Mouse (Mus musculus): ENCODE results near the gene Katnb1. TPM values are rescaled to one million over a fixed set of nuclear protein-coding genes. Genes with fewer than 3 reads are reported as not detected.
A peak's percentile ranks its signal among the peaks of the same experiment; 100 is the strongest.

Katnb1 gene
- polyA plus RNA-seq (2016; fragmentation: Nextera tagmentation; extraction: Ambion mirVana): 30.5 and 33.3 TPM in 2 replicates

DNA sequence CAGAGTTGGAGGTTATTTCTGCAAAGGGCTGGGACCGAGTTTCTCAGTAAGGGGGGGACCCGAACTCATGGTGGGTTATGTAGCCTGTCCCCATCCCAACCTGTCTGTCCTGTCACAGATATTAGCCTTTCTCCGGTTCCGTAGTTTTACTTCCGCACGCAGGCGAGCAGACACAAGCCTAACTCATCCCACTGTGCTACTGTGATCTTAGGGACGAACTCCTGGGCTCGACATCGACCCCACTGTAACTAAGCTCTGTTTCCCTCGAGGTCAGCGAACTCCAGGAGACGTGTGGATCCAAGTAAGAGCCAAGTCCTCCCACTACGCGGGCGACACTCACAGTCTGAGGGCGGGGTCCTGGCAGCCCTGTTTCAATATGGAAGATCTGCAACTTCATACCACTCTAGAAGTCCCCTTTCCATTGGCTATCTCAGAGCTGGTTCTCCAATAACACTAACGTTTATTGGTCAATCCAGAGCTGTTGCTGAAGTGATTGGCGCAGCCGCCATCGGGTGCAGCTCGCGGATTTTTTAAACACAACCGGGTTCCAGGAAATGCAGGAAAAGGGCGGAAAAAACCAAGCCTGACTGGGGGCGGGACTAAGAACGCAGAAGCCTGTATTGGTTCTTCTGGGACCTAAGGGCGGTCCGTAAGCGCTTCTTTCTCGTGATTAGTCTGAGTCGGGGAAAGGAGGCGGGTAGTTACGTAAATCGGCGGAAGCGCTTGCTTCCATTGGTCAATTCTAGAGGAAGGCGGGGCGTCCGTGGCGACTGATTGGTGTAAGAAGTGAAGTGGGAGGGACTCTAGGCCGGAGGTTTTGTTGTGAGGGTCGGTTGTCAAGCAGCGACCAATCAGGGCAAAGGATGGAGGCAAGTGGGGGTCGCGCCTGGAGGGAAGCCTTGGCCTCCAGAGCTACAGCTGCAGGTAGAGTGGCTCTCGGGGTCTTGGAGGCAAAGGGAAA, at the start of gene Katnb1:
Gene Katnb1, plus strand, starts transcription at position 806 of the 961 bp plus-strand sequence.
- Histone ChIP-seq H3K27ac (replicated peaks) (peak within 1 kb of the TSS; percentile 87), H3K9me3 (no peaks in the 10 kb centered on the region), H3K36me3 (replicated peaks) (peaks cover 31% of the 10 kb centered on the region), H3K27me3 (replicated peaks; ENCODE audit: low read depth, poor library complexity, severe bottlenecking) (no peaks in the 10 kb centered on the region), H3K4me1 (peaks cover 22% of the 10 kb centered on the region), H3K4me3 (peak within 1 kb of the TSS; percentile 86)
- WGBS: under 1% methylated on average over 47 of the region's 47 CpGs
- DNase-seq (ENCODE audit: low spot score): peak; percentile 98

DNA sequence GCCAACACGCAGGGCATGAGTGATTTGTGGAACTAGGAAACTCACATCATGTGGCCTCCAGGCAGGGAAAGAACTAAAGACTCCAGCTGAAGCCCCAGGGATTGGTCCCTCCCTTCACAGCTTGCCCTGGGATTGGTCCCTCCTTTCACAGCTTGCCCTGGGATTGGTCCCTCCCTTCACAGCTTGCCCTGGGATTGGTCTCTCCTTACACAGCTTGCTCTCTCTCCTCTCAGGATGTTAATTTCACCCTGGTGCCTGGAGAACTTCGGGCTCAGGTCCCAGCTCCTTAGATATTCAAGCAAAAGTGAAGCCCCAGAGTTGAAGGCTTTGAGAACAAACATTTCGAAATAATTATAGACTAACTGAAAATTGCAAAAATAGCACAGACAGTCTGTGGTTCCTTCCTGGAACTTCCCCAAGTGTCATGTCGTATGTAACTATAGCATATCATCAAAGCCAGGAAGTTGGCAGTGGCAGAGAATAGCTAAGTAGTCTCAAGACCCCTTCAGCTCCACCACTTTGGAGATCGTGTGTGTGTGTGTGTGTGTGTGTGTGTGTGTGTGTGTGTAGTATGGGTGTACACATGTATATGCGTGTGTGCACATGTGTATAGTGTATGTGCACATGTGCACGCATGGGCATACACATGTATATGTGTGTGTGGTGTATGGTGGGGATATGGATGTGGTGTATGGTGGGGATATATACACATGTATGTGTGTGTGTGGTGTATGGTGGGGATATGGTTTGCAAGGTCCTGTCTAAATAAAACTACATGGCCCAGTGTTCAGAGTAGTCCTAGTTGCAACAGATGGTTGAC, 43.7 kb upstream of the Katnb1 start:
- no peaks in the 10 kb centered on the region for H3K9me3 ChIP-seq
- 68% methylated on average over 7 of the region's 7 CpGs for WGBS
- no peaks in the 10 kb centered on the region for H3K27me3 ChIP-seq (replicated peaks; ENCODE audit: low read depth, poor library complexity, severe bottlenecking)
- H3K4me1 ChIP-seq: no peaks in the 10 kb centered on the region
- peak; percentile 25 for DNase-seq (ENCODE audit: low spot score)
- H3K36me3 ChIP-seq (replicated peaks): no peaks in the 10 kb centered on the region
- H3K27ac ChIP-seq (replicated peaks): no peak overlapping the region
- H3K4me3 ChIP-seq: no peak overlapping the region

DNA sequence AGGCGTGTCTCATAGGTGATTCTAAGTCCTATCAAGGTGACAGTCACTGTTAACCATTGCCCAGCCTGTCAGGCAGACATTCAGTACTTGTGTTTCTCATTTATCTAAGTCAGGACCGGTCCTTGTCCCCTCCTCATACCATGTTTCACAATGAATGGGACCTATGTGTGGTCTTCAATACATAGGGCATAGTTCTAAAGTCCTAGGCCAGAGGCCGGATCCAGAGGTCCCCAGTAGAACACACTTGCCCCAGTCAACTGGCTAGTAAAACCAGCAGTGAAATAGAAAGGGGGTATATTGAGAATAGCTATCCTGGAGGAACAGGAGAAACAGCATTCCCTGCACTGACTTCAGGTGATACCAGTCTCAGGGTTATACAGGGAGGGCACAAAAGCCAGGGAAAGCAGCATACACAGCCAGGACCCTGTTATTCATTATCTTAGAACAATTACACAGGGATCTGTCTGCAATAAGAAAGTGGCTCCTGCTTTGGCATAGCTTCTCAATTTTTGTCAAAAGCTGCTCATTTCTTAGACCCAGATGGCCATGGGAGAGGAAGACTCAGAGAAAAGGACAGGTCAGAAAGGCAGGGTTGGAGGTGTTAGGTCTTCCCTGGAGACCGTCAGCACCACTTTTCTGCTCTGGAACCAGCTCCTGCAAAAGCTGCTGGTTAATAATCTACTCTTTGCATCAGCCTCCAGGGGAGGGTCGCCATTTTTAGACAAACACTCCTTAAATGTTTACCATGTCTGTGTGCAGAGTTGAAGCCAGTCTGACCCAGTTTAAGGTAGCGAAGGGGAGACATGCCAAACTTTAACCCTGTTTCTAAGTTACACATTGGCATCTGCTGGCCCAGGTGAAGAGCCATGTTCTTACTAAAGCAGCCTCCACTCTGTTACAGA, 38.9 kb upstream of the Katnb1 start:
- 73% methylated on average over 6 of the region's 6 CpGs for WGBS
- Histone ChIP-seq H3K4me3 (no peak overlapping the region), H3K36me3 (replicated peaks) (no peaks in the 10 kb centered on the region), H3K4me1 (peaks cover 3% of the 10 kb centered on the region; the same call in 1 of the 2 replicates), H3K9me3 (no peaks in the 10 kb centered on the region), H3K27me3 (replicated peaks; ENCODE audit: low read depth, poor library complexity, severe bottlenecking) (no peaks in the 10 kb centered on the region), H3K27ac (replicated peaks) (no peak overlapping the region)
- no peak for DNase-seq (ENCODE audit: low spot score)

DNA sequence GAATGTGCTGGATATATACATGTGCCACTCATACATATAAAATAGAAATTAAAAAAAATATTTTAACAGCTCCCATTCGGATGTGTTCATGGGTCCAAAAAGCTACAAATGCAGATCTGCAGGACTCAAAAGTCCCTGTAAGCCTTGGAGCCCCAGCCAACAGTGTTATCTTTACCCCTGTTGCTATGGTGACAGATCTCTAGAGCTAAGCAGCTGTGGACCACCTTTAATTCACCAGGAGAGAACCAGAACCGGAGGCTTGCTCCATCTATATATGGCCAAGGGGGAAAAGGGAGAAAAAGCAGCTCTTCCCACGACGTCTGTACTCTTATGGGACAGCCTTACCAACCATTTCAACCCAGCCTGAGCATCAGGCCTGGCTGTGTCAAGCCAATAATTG, 36.2 kb upstream of the Katnb1 start:
- no peaks in the 10 kb centered on the region for H3K36me3 ChIP-seq (replicated peaks)
- H3K4me1 ChIP-seq: peaks cover 18% of the 10 kb centered on the region; the same call in 1 of the 2 replicates
- no peak overlapping the region for H3K4me3 ChIP-seq
- no peaks in the 10 kb centered on the region for H3K27me3 ChIP-seq (replicated peaks; ENCODE audit: low read depth, poor library complexity, severe bottlenecking)
- no peak for DNase-seq (ENCODE audit: low spot score)
- no peaks in the 10 kb centered on the region for H3K9me3 ChIP-seq
- H3K27ac ChIP-seq (replicated peaks): no peak overlapping the region
- WGBS: 73% methylated on average over 4 of the region's 4 CpGs

DNA sequence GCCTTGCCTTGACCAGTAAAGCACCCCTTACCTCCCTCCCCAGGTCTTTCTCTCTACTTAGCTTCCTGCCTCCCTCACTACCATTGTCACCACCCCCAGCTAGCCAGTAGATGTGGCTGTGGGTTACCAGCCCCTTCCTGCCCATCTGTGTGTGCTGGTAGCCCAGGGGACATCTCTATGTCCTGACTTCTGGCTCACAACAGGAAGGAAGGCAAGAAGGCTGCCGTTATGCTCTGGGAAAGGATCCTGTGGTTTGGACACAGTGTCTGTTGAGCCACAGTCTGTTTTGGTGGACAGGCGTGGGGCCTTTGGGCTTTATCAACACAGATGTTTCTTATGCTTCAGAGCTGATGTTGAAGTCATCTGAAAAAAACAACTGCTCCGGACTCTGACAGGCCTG, 34.0 kb upstream of the Katnb1 start:
- Histone ChIP-seq H3K4me3 (no peak overlapping the region), H3K27ac (replicated peaks) (no peak overlapping the region), H3K4me1 (peaks cover 19% of the 10 kb centered on the region; the same call in 1 of the 2 replicates), H3K36me3 (replicated peaks) (no peaks in the 10 kb centered on the region), H3K27me3 (replicated peaks; ENCODE audit: low read depth, poor library complexity, severe bottlenecking) (no peaks in the 10 kb centered on the region), H3K9me3 (no peaks in the 10 kb centered on the region)
- no peak for DNase-seq (ENCODE audit: low spot score)
- WGBS: 72% methylated on average over 3 of the region's 3 CpGs

DNA sequence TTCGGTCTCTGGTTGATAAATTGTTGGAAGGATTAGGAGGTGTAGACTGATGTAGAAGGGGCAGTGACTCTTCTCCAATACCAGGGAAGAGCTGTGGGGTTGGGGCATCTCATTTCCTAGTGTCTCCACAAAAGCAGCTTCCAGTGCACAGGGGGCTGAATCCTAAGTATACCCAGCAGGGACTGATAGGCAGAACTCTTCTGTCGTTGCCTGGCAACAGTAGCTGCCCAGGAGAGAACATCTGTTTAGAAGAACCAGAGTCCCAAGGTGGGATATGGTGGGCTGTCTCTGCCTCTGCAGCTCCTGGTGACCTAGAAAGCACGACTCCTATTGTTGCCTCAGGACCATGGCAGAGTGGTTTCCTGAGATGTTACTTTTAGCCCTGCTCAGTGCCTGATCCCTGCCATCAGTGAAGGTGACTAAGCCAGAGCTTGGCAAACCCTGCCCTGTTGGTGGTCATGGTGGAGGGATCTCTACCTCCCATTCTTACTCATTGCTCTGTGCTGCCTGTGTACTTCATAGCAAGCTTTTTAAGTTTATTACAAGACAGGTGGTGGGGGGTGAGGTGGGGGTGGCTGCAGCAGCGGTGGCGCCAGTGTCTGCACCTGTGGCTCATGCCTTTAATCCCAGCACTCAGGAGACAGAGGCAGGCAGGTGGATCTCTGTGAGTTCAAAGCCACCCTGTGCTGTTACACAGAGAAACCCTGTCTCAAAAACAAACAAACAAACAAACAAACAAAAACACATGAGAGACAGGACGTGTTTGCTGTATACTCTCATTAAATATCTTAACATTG, 32.9 kb upstream of the Katnb1 start:
- Histone ChIP-seq H3K9me3 (no peaks in the 10 kb centered on the region), H3K27me3 (replicated peaks; ENCODE audit: low read depth, poor library complexity, severe bottlenecking) (no peaks in the 10 kb centered on the region), H3K4me3 (no peak overlapping the region), H3K4me1 (peaks cover 19% of the 10 kb centered on the region; the same call in 1 of the 2 replicates), H3K36me3 (replicated peaks) (no peaks in the 10 kb centered on the region), H3K27ac (replicated peaks) (no peak overlapping the region)
- DNase-seq (ENCODE audit: low spot score): no peak
- 65% methylated on average over 6 of the region's 6 CpGs for WGBS

DNA sequence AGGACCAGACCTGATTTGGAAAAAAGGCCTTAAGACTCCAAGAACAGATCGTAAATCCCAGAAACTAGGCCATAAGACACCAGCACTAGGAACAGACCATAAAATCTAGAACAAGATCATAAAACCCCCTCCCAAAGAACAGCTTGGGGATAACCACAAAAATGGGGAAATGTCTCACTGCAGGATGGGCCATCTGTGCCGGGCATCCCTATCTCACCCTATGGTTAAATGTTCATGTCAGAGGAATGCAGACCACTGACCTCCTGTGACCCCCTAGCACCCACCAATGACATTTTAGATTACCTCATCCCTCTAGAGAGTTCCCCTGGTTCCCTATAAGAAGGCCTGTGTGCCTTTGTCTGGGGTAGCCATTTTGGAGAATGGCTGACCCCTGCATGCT, 31.4 kb upstream of the Katnb1 start:
- H3K27ac ChIP-seq (replicated peaks): no peak overlapping the region
- no peaks in the 10 kb centered on the region for H3K27me3 ChIP-seq (replicated peaks; ENCODE audit: low read depth, poor library complexity, severe bottlenecking)
- WGBS: 79% methylated on average over 2 of the region's 2 CpGs
- DNase-seq (ENCODE audit: low spot score): no peak
- peaks cover 19% of the 10 kb centered on the region; the same call in 1 of the 2 replicates for H3K4me1 ChIP-seq
- H3K9me3 ChIP-seq: no peaks in the 10 kb centered on the region
- H3K36me3 ChIP-seq (replicated peaks): no peaks in the 10 kb centered on the region
- no peak overlapping the region for H3K4me3 ChIP-seq

DNA sequence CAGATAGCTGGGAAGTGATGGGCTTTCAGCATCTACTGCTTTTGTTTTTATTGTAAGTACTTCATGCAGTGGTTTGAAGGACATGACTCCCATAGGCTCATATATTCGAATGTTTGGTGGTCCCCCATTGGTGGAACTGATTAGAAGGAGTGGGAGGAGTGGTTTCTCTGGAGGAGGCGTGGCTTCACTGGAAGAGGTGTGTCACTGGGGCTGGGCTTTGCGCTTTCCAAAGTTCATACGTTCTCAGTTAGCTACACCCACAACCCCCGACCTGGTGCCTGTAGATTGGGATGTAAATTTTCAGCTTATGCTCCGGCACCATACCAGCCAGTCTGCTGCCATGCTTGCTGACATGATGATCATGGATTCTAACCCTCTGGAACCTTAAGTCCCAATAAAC, 26.5 kb upstream of the Katnb1 start:
- 59% methylated on average over 6 of the region's 6 CpGs for WGBS
- no peaks in the 10 kb centered on the region for H3K36me3 ChIP-seq (replicated peaks)
- no peaks in the 10 kb centered on the region for H3K9me3 ChIP-seq
- no peak overlapping the region for H3K27ac ChIP-seq (replicated peaks)
- no peak overlapping the region for H3K4me3 ChIP-seq
- H3K4me1 ChIP-seq: peaks cover 4% of the 10 kb centered on the region; the same call in 1 of the 2 replicates
- no peak for DNase-seq (ENCODE audit: low spot score)
- no peaks in the 10 kb centered on the region for H3K27me3 ChIP-seq (replicated peaks; ENCODE audit: low read depth, poor library complexity, severe bottlenecking)

DNA sequence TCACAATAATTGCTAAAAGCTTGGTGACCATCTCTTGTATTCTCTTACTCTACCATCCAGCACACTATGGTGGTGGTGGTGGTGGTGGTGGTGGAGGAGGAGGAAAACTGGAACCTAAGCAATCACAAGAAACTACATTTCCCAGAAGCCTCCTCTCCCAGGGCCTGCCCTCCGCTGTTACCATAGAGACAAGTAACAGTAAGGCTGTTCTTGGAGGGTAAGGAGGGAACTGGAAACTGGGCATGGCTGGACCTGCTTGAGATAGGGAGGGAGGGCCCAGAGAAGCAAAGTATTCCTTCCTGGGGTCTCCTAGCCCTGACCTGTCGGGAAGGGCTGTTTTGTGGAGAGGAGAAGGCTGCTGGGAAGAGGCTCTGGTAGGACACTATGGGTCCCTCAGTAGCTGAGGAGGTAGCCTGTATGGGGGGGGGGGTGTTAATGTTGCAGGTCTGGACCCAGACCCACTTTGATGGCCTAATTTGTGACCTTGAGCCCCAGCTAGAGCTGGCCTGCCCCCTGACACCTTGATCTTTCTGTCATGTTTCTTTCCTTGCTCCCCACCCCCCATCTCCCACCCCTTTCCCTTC, 26.0 kb upstream of the Katnb1 start, which contains the start of gene Drc7:
Gene Drc7, plus strand, starts transcription at position 177 of the 584 bp plus-strand sequence.
- Histone ChIP-seq H3K9me3 (no peaks in the 10 kb centered on the region), H3K4me1 (no peaks in the 10 kb centered on the region; the same call in 1 of the 2 replicates), H3K27me3 (replicated peaks; ENCODE audit: low read depth, poor library complexity, severe bottlenecking) (no peaks in the 10 kb centered on the region), H3K36me3 (replicated peaks) (no peaks in the 10 kb centered on the region), H3K4me3 (no peak within 1 kb of the TSS), H3K27ac (replicated peaks) (no peak within 1 kb of the TSS)
- DNase-seq (ENCODE audit: low spot score): peak; percentile 27
- WGBS: 5% methylated on average over 2 of the region's 2 CpGs

DNA sequence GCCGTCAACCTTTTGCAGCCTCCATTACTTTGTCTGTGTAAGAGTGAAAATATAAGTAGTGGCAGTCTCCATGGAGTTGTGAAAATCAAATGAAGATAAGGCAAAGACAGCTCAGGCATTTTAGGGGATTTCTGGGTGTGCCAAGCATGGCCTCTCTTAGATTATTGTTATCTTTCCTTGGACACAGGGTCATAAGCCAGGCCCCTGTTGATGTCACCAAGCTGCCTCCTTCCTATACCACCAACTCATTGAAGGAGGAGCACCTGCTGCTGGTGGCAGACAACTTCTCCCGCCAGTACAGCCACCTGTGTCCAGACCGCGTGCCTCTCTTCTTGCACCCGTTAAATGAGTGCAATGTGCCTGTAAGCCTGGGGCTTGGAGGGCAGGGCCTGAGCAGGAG, 24.6 kb upstream of the Katnb1 start:
- Histone ChIP-seq H3K27ac (replicated peaks) (no peak overlapping the region), H3K4me3 (no peak overlapping the region), H3K27me3 (replicated peaks; ENCODE audit: low read depth, poor library complexity, severe bottlenecking) (no peaks in the 10 kb centered on the region), H3K4me1 (no peaks in the 10 kb centered on the region; the same call in 1 of the 2 replicates), H3K9me3 (no peaks in the 10 kb centered on the region), H3K36me3 (replicated peaks) (no peaks in the 10 kb centered on the region)
- DNase-seq (ENCODE audit: low spot score): no peak
- WGBS: 88% methylated on average over 5 of the region's 5 CpGs

DNA sequence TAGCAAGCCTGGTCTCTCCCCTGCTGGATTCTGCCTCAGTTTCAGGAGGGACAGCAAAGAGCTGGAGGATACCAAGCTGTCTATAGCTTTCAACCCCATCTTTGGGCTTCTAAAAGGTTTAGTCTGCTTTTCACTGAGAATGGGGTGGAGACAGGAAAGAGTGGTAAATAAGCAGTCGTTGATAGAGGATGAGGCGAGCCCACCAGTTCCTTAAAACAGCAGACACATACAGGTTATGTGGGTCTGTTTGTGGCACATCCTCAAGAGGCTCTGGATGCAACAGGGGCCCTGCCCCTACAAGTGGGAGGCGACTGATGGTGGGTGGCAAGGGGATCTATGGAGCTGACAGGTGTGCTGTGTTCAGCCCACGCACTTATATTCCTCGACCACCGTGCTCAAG, 22.3 kb upstream of the Katnb1 start:
- DNase-seq (ENCODE audit: low spot score): no peak
- no peak overlapping the region for H3K27ac ChIP-seq (replicated peaks)
- no peaks in the 10 kb centered on the region for H3K36me3 ChIP-seq (replicated peaks)
- H3K4me1 ChIP-seq: no peaks in the 10 kb centered on the region; the same call in 1 of the 2 replicates
- no peak overlapping the region for H3K4me3 ChIP-seq
- WGBS: 83% methylated on average over 6 of the region's 6 CpGs
- H3K27me3 ChIP-seq (replicated peaks; ENCODE audit: low read depth, poor library complexity, severe bottlenecking): no peaks in the 10 kb centered on the region
- no peaks in the 10 kb centered on the region for H3K9me3 ChIP-seq
